Mouse (Mus musculus): ENCODE measurements around the gene Smarcd1. TPM values are rescaled to one million over a fixed set of nuclear protein-coding genes. Genes with fewer than 3 reads are reported as not detected.

The Smarcd1 gene
- 64.4 TPM for total RNA-seq (2023)

DNA sequence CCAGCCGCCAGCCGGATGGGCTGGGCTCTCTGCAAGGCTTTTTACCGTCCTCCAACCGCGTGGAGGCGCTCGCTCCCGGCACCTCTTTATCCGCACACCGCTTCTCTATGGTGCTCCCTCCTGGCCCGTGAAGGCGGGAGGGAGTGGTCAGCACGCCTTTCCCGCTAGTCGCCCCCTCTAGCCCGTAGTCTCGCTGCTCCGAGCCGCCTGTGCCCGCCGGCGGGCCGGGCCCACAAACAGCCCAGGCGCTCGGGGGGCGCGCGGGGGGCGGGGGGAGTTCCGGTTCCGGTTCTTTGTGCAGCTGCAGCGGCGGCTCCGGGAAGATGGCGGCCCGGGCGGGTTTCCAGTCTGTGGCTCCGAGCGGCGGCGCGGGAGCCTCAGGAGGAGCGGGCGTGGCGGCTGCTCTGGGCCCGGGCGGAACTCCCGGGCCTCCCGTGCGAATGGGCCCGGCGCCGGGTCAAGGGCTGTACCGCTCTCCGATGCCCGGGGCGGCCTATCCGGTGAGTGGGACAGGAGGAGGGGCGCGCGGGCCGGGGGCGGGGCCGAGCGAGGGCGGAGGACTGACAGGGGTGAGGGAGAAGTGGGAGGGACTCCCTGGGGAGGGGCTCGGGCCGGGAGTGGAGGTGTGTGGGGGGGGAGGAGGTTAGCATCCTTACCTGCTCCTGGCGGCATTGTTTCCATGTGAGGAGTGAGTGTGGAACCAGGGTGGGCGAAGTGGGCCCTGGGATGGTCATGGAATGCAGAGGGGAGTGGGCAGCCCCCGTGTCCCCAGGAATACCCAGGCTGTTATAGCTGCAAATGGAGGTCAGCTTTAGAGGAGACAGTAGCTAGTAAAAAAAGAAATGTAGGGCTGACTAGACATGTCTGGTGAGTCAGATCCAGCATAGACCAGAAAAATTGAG is at the start of gene Smarcd1:
Smarcd1 (plus strand) TSS at position 131 of the 902 bp plus-strand sequence.

DNA sequence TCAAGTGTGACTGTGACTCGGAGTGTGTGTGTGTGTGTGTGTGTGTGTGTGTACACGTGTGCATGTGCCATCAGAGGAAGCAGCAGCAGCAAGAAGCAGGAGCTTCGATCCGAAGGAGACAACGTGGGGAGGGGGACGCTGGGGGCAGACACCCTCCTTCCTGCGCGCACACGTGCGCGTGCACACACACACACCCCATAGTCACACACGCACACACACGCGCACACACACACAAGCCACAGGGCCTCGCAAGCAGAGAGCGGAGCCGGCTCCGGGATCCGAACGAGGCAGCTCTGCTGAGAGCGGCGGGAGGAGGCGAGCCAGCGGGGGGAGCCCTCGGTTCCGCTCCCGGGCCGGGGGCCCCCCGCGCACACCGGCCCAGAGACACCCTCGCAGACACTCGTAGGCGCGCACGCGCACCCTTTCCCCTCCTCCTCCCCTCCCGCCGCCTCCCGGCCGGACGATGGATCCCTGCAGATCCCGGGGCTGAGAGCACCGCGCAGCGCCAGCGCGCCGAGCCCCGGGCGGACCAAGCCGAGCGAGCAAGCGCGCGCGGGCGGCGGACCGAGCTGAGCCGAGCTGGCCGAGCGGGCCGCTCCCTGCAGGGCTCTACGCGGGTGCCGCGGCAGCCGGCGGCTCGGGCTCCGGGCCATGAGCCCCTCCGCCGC is 31.6 kb upstream of the Smarcd1 start, which contains the start of gene Asic1:
Asic1 (plus strand) TSS at position 215 of the 668 bp plus-strand sequence.

DNA sequence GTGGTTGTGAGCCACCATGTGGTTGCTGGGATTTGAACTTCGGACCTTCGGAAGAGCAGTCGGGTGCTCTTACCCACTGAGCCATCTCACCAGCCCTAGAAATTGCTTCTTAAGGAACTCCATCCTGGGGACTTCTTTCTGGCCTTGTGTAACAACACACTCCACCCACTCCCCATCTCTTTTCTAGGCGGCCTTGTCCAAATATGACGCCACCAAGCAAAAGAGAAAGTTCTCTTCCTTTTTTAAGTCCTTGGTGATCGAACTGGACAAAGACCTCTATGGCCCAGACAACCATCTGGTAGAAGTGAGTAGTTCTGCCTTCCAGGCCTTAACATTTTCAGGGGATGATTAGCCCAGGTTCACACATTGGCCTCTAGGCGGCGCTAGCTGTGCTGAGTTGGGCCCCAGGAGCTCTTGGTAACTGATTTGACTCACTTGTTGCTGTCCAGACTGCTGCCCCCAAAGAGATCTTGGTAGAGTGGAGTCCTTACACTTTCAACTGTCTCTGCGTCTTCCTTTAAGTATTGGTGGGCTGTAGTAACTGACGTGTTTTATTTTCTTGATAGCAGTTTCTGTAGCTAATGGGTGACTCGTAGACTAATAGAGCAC is 3.6 kb downstream of the Smarcd1 start, which contains the start of gene Gm17349:
Gm17349 (minus strand) TSS at position 51 of the 609 bp plus-strand sequence.

DNA sequence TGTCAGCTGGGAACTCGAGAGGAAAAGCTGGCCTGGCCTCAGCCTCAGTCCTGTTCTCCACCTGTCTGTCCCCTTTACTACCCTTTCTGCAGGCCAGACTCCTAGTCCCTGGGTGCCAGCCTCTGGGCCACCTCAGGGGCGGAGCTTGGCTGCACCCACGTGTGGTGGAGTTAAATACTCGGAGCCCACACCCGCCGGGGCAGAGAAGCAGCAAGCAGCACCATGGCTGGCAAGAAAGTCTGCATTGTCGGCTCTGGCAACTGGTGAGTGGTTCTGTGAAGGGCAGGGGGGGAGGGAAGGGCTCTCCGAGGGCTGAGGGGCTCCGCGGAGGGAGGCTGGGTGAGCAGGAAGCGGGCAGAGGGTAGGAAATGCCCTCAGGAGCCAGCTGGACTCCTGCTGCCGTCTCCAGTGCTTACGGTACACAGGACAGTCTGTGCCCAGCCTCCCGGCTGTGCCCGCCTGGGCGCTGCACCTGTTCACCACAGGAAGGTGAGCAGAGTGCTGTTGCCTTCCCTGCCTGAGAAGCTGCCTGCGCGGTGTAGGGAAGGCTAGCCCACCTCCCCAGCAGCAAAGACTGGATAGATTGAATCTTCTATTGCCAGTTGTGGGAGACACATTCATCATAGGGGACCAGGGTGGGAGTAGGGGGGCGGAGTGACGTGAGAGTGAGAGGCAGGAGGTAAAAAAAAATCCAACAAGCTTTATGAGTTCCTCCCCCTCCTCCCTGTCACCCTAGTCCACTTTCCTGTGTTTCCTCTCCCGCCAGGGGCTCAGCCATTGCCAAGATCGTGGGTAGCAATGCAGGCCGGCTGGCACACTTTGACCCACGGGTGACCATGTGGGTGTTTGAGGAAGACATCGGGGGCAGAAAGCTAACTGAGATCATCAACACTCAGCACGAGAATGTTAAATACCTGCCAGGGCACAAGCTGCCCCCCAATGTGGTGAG is 15.7 kb downstream of the Smarcd1 start, which contains the start of gene Gpd1:
Gpd1 (plus strand) TSS at position 130 of the 949 bp plus-strand sequence.

DNA sequence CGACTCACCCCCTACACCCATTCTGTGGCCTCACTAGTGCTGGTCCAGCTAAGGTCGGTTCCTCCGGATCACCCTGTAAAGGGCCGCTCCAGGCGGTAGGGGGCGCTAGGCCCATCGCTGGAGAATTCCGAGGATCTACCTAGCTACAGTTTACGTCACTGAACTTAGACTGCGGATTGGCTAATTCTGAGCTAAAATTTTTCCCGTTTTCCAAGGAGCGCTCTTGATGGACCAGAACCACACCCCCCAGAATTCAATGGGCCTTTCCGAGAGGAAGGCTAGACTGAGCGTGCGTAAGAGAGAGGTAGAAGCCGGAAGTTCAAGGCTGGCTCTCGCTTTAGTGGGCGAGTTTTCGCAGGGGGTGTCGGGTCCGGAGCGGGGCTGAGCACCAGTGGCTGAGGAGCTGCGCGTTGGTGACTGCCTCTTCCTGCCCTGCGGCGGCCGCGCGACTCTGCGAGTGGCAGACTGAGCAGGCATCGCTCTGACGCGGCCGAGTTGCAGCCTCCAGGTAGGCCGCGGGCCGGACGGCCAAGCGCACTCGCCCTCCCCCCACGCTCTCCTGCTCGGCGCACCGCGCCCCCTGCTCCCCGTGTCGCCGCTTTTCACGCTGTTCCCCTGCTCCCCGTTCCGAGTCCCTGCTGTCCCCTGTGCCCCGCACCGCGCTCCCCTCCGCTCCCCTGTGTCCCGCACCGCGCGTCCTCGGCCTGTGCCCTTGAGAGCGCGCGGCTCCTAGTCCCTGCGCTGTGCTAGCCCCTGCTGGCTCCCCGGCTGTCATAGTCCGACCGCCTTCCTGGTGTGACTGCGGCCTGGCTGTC is 23.6 kb downstream of the Smarcd1 start, which contains the start of gene Cox14:
Cox14 (plus strand) TSS at position 278 of the 815 bp plus-strand sequence.

Other genes starting within 250 kb of the Smarcd1 start
- 45.3 TPM for gene Nckap5l, start 244.4 kb upstream of the Smarcd1 start, total RNA-seq (2023)
- gene Bcdin3d, start 227.4 kb upstream of the Smarcd1 start, total RNA-seq (2023): 7.4 TPM
- not detected for gene Faim2, start 174.0 kb upstream of the Smarcd1 start, total RNA-seq (2023)
- not detected for gene Aqp2, start 123.1 kb upstream of the Smarcd1 start, total RNA-seq (2023)
- gene Aqp5, start 111.3 kb upstream of the Smarcd1 start, total RNA-seq (2023): not detected
- gene Aqp6, start 100.7 kb upstream of the Smarcd1 start, total RNA-seq (2023): not detected
- 5.6 TPM for gene Racgap1, start 50.5 kb upstream of the Smarcd1 start, total RNA-seq (2023)
- not detected for gene Asic1, start 31.8 kb upstream of the Smarcd1 start, total RNA-seq (2023)
- gene Gm17349, start 3.4 kb downstream of the Smarcd1 start, total RNA-seq (2023): 2.7 TPM
- 1.1 TPM for gene Gpd1, start 15.4 kb downstream of the Smarcd1 start, total RNA-seq (2023)
- 52.7 TPM for gene Cox14, start 23.5 kb downstream of the Smarcd1 start, total RNA-seq (2023)
- 61.0 TPM for gene Cers5, start 70.8 kb downstream of the Smarcd1 start, total RNA-seq (2023)
- 2.7 TPM for gene Lima1, start 173.3 kb downstream of the Smarcd1 start, total RNA-seq (2023)

Data from CD4-positive naive resting alpha-beta T cell, adult 57 days (primary cell).